Mouse (Mus musculus) ovary, postnatal 10 days (tissue): Measurements from ENCODE around the gene Rpp40.

ENCODE experiments used
- DNase-seq: peaks from one replicate; pipeline ENCODE4 v3.0.0; 2022; ENCODE audit warnings: low spot score

Rpp40 gene

GRCm38 (mm10) chr13:35851581-35851980 is 54.6 kb downstream of the Rpp40 start:
- DNase-seq: no peak

- no peak for DNase-seq
Measured at GRCm38 (mm10) chr13:35848694-35849093, 57.5 kb downstream of the Rpp40 start.

DNA sequence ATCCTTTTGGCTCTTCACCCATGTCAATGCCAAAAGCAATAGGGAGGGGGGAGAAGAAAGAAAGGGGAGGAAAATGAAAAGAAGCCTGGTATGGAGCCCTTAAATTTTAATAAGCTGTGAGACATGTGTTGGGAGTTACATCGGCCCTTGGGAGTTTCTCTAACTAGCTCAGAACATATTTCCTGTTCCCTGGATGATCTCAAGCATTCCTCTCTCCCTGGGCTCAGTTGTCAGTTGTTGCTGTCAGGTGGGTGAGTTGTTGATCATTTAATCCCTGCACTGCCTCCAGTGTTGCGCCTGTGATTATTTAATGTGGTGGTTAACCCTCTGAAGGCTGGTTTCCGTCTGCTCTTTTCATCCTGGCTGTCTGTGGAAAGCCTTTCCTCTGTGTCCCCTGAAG is 60.9 kb downstream of the Rpp40 start:
- no peak for DNase-seq
